In genomic region chr11:64134571-64135307, GRCm38 (mm10) we compare ENCODE assay signal across 18 mouse cellular contexts. TPM values are rescaled to one million over a fixed set of nuclear protein-coding genes. Genes with fewer than 3 reads are reported as not detected.
DNase-seq lines count a peak whose midpoint lies in the region; ATAC-seq and TF ChIP-seq lines count a peak whose summit lies in the region.
"Had no signal": no experiment of that assay in that cellular context is flagged by ENCODE, and none has a peak within 500 bp of the region (broad histone marks: within the 10 kb centered on the region; RNA-seq: fewer than 3 reads in every experiment).

No protein-coding gene starts in this region.

- DNase-seq in heart, adult 11 months: peak; percentile 66
- no peak for DNase-seq in heart, postnatal 36 days
- DNase-seq in midbrain, embryonic 11.5 days (ENCODE audit: low spot score, missing footprints): peak; percentile 93
- no peak for DNase-seq in forebrain, embryonic 10.5 days (ENCODE audit: extremely low spot score, low spot score)
- no peak for DNase-seq in layer of hippocampus, adult 2 months (ENCODE audit: low spot score in 2 of 2)
- DNase-seq: adrenal gland, adult 2 months; adrenal gland, postnatal 25 days; cerebellum, adult 8-10 months; cerebellum, postnatal 14 days; gastrocnemius, postnatal 14 days had no signal

- TF ChIP-seq CTCF in layer of hippocampus, adult 2 months (conservative IDR thresholded peaks at IDR 0.05): no peak

- H3K4me1 ChIP-seq in midbrain, embryonic 11.5 days (ENCODE audit: control insufficient read depth, insufficient read depth, low read length): peaks cover 15% of the 10 kb centered on the region
- no peaks in the 10 kb centered on the region for H3K4me1 ChIP-seq in midbrain, embryonic 15.5 days
- peaks cover 10% of the 10 kb centered on the region for H3K4me1 ChIP-seq in forebrain, embryonic 10.5 days
- H3K4me1 ChIP-seq: embryonic facial prominence, embryonic 15.5 days; forebrain, embryonic 15.5 days; heart, embryonic 12.5 days; hindbrain, embryonic 15.5 days had no signal

- H3K27ac ChIP-seq in midbrain, embryonic 11.5 days (ENCODE audit: low read depth, low read length): peak overlapping the region; percentile 74
- no peak overlapping the region for H3K27ac ChIP-seq in midbrain, embryonic 15.5 days
- H3K27ac ChIP-seq in forebrain, embryonic 10.5 days: no peak overlapping the region
- no peak overlapping the region for H3K27ac ChIP-seq in layer of hippocampus, adult 2 months
- H3K27ac ChIP-seq: embryonic facial prominence, embryonic 15.5 days; forebrain, embryonic 15.5 days; hindbrain, embryonic 15.5 days had no signal

- no peak overlapping the region for H3K4me3 ChIP-seq in midbrain, embryonic 11.5 days (ENCODE audit: low read depth, low read length)
- no peak overlapping the region for H3K4me3 ChIP-seq in midbrain, embryonic 15.5 days
- no peak overlapping the region for H3K4me3 ChIP-seq in forebrain, embryonic 10.5 days
- H3K4me3 ChIP-seq in layer of hippocampus, adult 2 months: no peak overlapping the region
- H3K4me3 ChIP-seq: embryonic facial prominence, embryonic 15.5 days; erythroblast, embryonic 14.5 days; forebrain, embryonic 15.5 days; heart, embryonic 12.5 days; hindbrain, embryonic 15.5 days had no signal

- no peak overlapping the region for H3K9ac ChIP-seq in midbrain, embryonic 11.5 days (ENCODE audit: low read length)
- no peak overlapping the region for H3K9ac ChIP-seq in midbrain, embryonic 15.5 days
- H3K9ac ChIP-seq: embryonic facial prominence, embryonic 15.5 days; forebrain, embryonic 15.5 days; heart, embryonic 12.5 days; hindbrain, embryonic 15.5 days had no signal

- ATAC-seq in midbrain, embryonic 11.5 days (ENCODE audit: low FRiP score): peak; percentile 90
- peak; percentile 78 for ATAC-seq in midbrain, embryonic 15.5 days (replicated peaks)
- ATAC-seq: forebrain, embryonic 15.5 days; Patski had no signal

- 43% methylated on average over 15 of the region's 15 CpGs for WGBS in midbrain, embryonic 11.5 days
- 30% methylated on average over 15 of the region's 15 CpGs for WGBS in midbrain, embryonic 15.5 days
- WGBS in forebrain, embryonic 10.5 days: 78% methylated on average over 15 of the region's 15 CpGs

- intact Hi-C loops in heart, postnatal 36 days (cut with DNase I): no loop called here

- H3K36me3 ChIP-seq in midbrain, embryonic 11.5 days (ENCODE audit: control insufficient read depth, insufficient read depth, low read length): no peaks in the 10 kb centered on the region
- H3K36me3 ChIP-seq in midbrain, embryonic 15.5 days (replicated peaks): no peaks in the 10 kb centered on the region
- H3K36me3 ChIP-seq in forebrain, embryonic 10.5 days (replicated peaks): no peaks in the 10 kb centered on the region
- H3K36me3 ChIP-seq: embryonic facial prominence, embryonic 15.5 days; forebrain, embryonic 15.5 days; heart, embryonic 12.5 days; hindbrain, embryonic 15.5 days had no signal

- H3K4me2 ChIP-seq in midbrain, embryonic 11.5 days: no peak overlapping the region
- no peak overlapping the region for H3K4me2 ChIP-seq in midbrain, embryonic 15.5 days
- H3K4me2 ChIP-seq: embryonic facial prominence, embryonic 15.5 days; forebrain, embryonic 15.5 days; heart, embryonic 12.5 days; hindbrain, embryonic 15.5 days had no signal

- H3K9me3 ChIP-seq in midbrain, embryonic 11.5 days (ENCODE audit: control insufficient read depth, low read length): no peaks in the 10 kb centered on the region
- H3K9me3 ChIP-seq in midbrain, embryonic 15.5 days: no peaks in the 10 kb centered on the region
- H3K9me3 ChIP-seq in forebrain, embryonic 10.5 days: no peaks in the 10 kb centered on the region
- H3K9me3 ChIP-seq: embryonic facial prominence, embryonic 15.5 days; forebrain, embryonic 15.5 days; heart, embryonic 12.5 days; hindbrain, embryonic 15.5 days had no signal

- no peaks in the 10 kb centered on the region for H3K27me3 ChIP-seq in midbrain, embryonic 11.5 days (ENCODE audit: control insufficient read depth, insufficient read depth, low read length)
- H3K27me3 ChIP-seq in midbrain, embryonic 15.5 days (replicated peaks): no peaks in the 10 kb centered on the region
- H3K27me3 ChIP-seq in forebrain, embryonic 10.5 days (ENCODE audit: poor library complexity, severe bottlenecking): no peaks in the 10 kb centered on the region
- H3K27me3 ChIP-seq: CH12.LX; embryonic facial prominence, embryonic 15.5 days; forebrain, embryonic 15.5 days; hindbrain, embryonic 15.5 days had no signal

RNA-seq across cellular contexts. Expression of gene Cox10, which starts 55.5 kb away (rescaled TPM):
- 10 to 100 TPM; 63.4 to 76.8 TPM for total RNA-seq in heart, postnatal 36 days (2021)
- polyA plus RNA-seq in midbrain, embryonic 11.5 days (2014; fragmentation: Nextera tagmentation; extraction: Ambion mirVana): 28.0 and 29.8 TPM in 2 replicates
- polyA plus RNA-seq in midbrain, embryonic 15.5 days (2015; fragmentation: Nextera tagmentation; extraction: Ambion mirVana): 28.4 and 30.8 TPM in 2 replicates
- polyA plus RNA-seq in forebrain, embryonic 10.5 days (2016; fragmentation: Nextera tagmentation; extraction: Ambion mirVana): 28.9 and 29.0 TPM in 2 replicates
- 10 to 100 TPM; 23.3 to 24.5 TPM for total RNA-seq in layer of hippocampus, adult 2 months (2021)

Comparison
In these comparisons a context has a peak if more than half of its experiments do, and no peak if none do; other contexts are left out.
1. DNase-seq: peak in heart, adult 11 months (single experiment) and midbrain, embryonic 11.5 days (single experiment); none in heart, postnatal 36 days (0 of 2), forebrain, embryonic 10.5 days (single experiment) and layer of hippocampus, adult 2 months (0 of 2).